Mouse (Mus musculus): Measurements from ENCODE around the gene Tkt.

- TF ChIP-seq CTCF (IDR thresholded peaks at IDR 0.05; ENCODE audit: borderline replicate concordance, extremely low read depth, insufficient read depth, insufficient read length): no peak
- no peak for TF ChIP-seq POLR2A (IDR thresholded peaks at IDR 0.05; ENCODE audit: borderline replicate concordance, extremely low read depth, insufficient read depth, insufficient read length, poor library complexity, severe bottlenecking)
Observed at GRCm38 (mm10) chr14:30530726-30531269, 17.4 kb upstream of the Tkt start.

All from brain, embryonic 14.5 days (tissue).